Mouse (Mus musculus) heart, embryonic 11.5 days (tissue): ENCODE measurements around the gene Ccdc170. TPM values are rescaled to one million over a fixed set of nuclear protein-coding genes. Genes with fewer than 3 reads are reported as not detected.
"Not testable (repeated sequence)": the region's sequence is repeated elsewhere in the genome, so short reads cannot be mapped to it uniquely, and the experiment has no call there.

Experiments used
- ATAC-seq: fragments of 200-750 bp; cut with Nextera tagmentation; replicated peaks from 2 replicates; pipeline ENCODE4 v1.8.0; 2017; ENCODE audit warnings: moderate library complexity; ENCODE audit not compliant: insufficient number of reproducible peaks, low FRiP score, low TSS enrichment
- H3K27ac ChIP-seq: fragments of 300-500 bp; sonication (generic); 2 replicates; pipeline ENCODE4 v1.5.1; 2014; ENCODE audit warnings: mild to moderate bottlenecking, low read depth, low read length
- H3K27me3 ChIP-seq: fragments of 300-500 bp; sonication (generic); 2 replicates; pipeline ENCODE4 v1.6.1; 2014; ENCODE audit warnings: mild to moderate bottlenecking, low read length, mixed read lengths; ENCODE audit not compliant: control insufficient read depth, insufficient read depth
- H3K36me3 ChIP-seq: fragments of 300-500 bp; sonication (generic); 2 replicates; pipeline ENCODE4 v1.6.1; 2014; ENCODE audit warnings: mild to moderate bottlenecking, low read length, moderate library complexity, mixed read lengths; ENCODE audit not compliant: control insufficient read depth, insufficient read depth
- H3K4me1 ChIP-seq: fragments of 300-500 bp; sonication (generic); 2 replicates; pipeline ENCODE4 v1.6.1; 2014; ENCODE audit warnings: low read length; ENCODE audit not compliant: control insufficient read depth, insufficient read depth
- H3K4me2 ChIP-seq: fragments of 300-500 bp; sonication (generic); 2 replicates; pipeline ENCODE4 v1.6.1; 2014; ENCODE audit warnings: mild to moderate bottlenecking, moderate library complexity
- H3K4me3 ChIP-seq: fragments of 300-500 bp; sonication (generic); 2 replicates; pipeline ENCODE4 v1.5.1; 2014; ENCODE audit warnings: low read depth, low read length
- H3K9ac ChIP-seq: fragments of 300-500 bp; sonication (generic); 2 replicates; pipeline ENCODE4 v1.6.1; 2014; ENCODE audit warnings: mild to moderate bottlenecking, low read depth, low read length, moderate library complexity
- H3K9me3 ChIP-seq: fragments of 300-500 bp; sonication (generic); replicated peaks from 2 replicates; pipeline ENCODE4 v1.6.1; 2016; ENCODE audit warnings: low read length; ENCODE audit not compliant: control insufficient read depth
- WGBS: fragments of 180-500 bp; shearing (Covaris S2); extraction: QIAGEN DNeasy Blood & Tissue Kit; methylation state at CpG from one replicate; pipeline ENCODE4 v1.1.7; 2014; ENCODE audit not compliant: insufficient replicate concordance; 5-methylcytosine and 5-hydroxymethylcytosine counted together
- polyA plus RNA-seq: library from polyadenylated mRNA; unstranded; fragments of >200 nt; fragmentation: Nextera tagmentation; extraction: Ambion mirVana; gene quantifications from 2 replicates; pipeline ENCODE4 v1.2.1, GENCODE M21; 2014

The Ccdc170 gene
- polyA plus RNA-seq, 1 experiment from 2014 or later = not detected

GRCm38 (mm10) chr10:4598916-4599315, 116.6 kb downstream of the Ccdc170 start:
- H3K27ac ChIP-seq = no peak overlapping the region
- no peaks in the 10 kb centered on the region for H3K36me3 ChIP-seq
- no peak overlapping the region for H3K4me3 ChIP-seq
- H3K4me2 ChIP-seq = no peak overlapping the region
- H3K27me3 ChIP-seq = no peaks in the 10 kb centered on the region
- 82% methylated on average over 12 of the region's 12 CpGs for WGBS
- H3K4me1 ChIP-seq = no peaks in the 10 kb centered on the region
- H3K9ac ChIP-seq = no peak overlapping the region
- ATAC-seq = no peak
- H3K9me3 ChIP-seq = no peaks in the 10 kb centered on the region

GRCm38 (mm10) chr10:4599591-4599990, 117.3 kb downstream of the Ccdc170 start:
- no peak overlapping the region for H3K4me2 ChIP-seq
- ATAC-seq = no peak
- no peaks in the 10 kb centered on the region for H3K4me1 ChIP-seq
- 70% methylated on average over 4 of the region's 4 CpGs for WGBS
- H3K27ac ChIP-seq = no peak overlapping the region
- H3K9me3 ChIP-seq = no peaks in the 10 kb centered on the region
- H3K4me3 ChIP-seq = no peak overlapping the region
- no peak overlapping the region for H3K9ac ChIP-seq
- H3K36me3 ChIP-seq = no peaks in the 10 kb centered on the region
- no peaks in the 10 kb centered on the region for H3K27me3 ChIP-seq

GRCm38 (mm10) chr10:4600796-4601474, 118.6 kb downstream of the Ccdc170 start:
- H3K4me2 ChIP-seq = no peak overlapping the region
- ATAC-seq = no peak
- WGBS = 54% methylated on average over 2 of the region's 2 CpGs
- H3K9me3 ChIP-seq = no peaks in the 10 kb centered on the region
- no peak overlapping the region for H3K9ac ChIP-seq
- H3K4me1 ChIP-seq = no peaks in the 10 kb centered on the region
- H3K27me3 ChIP-seq = no peaks in the 10 kb centered on the region
- no peaks in the 10 kb centered on the region for H3K36me3 ChIP-seq
- no peak overlapping the region for H3K4me3 ChIP-seq
- no peak overlapping the region for H3K27ac ChIP-seq

GRCm38 (mm10) chr10:4601612-4602011, 119.3 kb downstream of the Ccdc170 start:
- not testable (repeated sequence) for H3K4me1 ChIP-seq, H3K36me3 ChIP-seq

GRCm38 (mm10) chr10:4602466-4602865, 120.2 kb downstream of the Ccdc170 start:
- no peaks in the 10 kb centered on the region for H3K27me3 ChIP-seq
- H3K27ac ChIP-seq = no peak overlapping the region
- H3K4me1 ChIP-seq = no peaks in the 10 kb centered on the region
- ATAC-seq = no peak
- no peak overlapping the region for H3K4me3 ChIP-seq
- H3K36me3 ChIP-seq = no peaks in the 10 kb centered on the region
- H3K4me2 ChIP-seq = no peak overlapping the region
- WGBS = 70% methylated on average over 4 of the region's 4 CpGs
- H3K9me3 ChIP-seq = no peaks in the 10 kb centered on the region
- H3K9ac ChIP-seq = no peak overlapping the region

More at GRCm38 (mm10) chr10:4601612-4602011, 119.3 kb downstream of the Ccdc170 start:
- H3K27ac ChIP-seq, H3K9ac ChIP-seq, ATAC-seq, H3K4me3 ChIP-seq, H3K27me3 ChIP-seq, H3K9me3 ChIP-seq, H3K4me2 ChIP-seq: not testable (repeated sequence)

GRCm38 (mm10) chr10:4604527-4605209, 122.4 kb downstream of the Ccdc170 start:
- Histone ChIP-seq H3K4me2 (no peak overlapping the region), H3K4me1 (no peaks in the 10 kb centered on the region), H3K4me3 (no peak overlapping the region), H3K27ac (no peak overlapping the region), H3K36me3 (no peaks in the 10 kb centered on the region), H3K27me3 (no peaks in the 10 kb centered on the region), H3K9ac (no peak overlapping the region), H3K9me3 (no peaks in the 10 kb centered on the region)
- 71% methylated on average over 4 of the region's 4 CpGs for WGBS
- no peak for ATAC-seq

GRCm38 (mm10) chr10:4610234-4610633, 127.9 kb downstream of the Ccdc170 start:
- ATAC-seq = no peak
- Histone ChIP-seq H3K4me1 (no peaks in the 10 kb centered on the region), H3K4me2 (no peak overlapping the region), H3K4me3 (no peak overlapping the region), H3K27me3 (no peaks in the 10 kb centered on the region), H3K9ac (no peak overlapping the region), H3K36me3 (no peaks in the 10 kb centered on the region), H3K9me3 (no peaks in the 10 kb centered on the region), H3K27ac (no peak overlapping the region)
- WGBS = 72% methylated on average over 2 of the region's 2 CpGs

GRCm38 (mm10) chr10:4611386-4612155, 129.3 kb downstream of the Ccdc170 start, which contains the start of gene Esr1:
TSS of gene Esr1 (plus strand) at chr10:4611593.
- H3K4me2 ChIP-seq = peak within 1 kb of the TSS; percentile 51
- H3K9ac ChIP-seq = no peak within 1 kb of the TSS
- H3K36me3 ChIP-seq = no peaks in the 10 kb centered on the region
- no peaks in the 10 kb centered on the region for H3K4me1 ChIP-seq
- ATAC-seq = no peak
- no peaks in the 10 kb centered on the region for H3K27me3 ChIP-seq
- 46% methylated on average over 13 of the region's 13 CpGs for WGBS
- H3K9me3 ChIP-seq = no peaks in the 10 kb centered on the region
- H3K27ac ChIP-seq = no peak within 1 kb of the TSS
- no peak within 1 kb of the TSS; the same call in 1 of the 2 replicates for H3K4me3 ChIP-seq
